Mouse (Mus musculus): ENCODE results near the gene Ism1.

- TF ChIP-seq CTCF (conservative IDR thresholded peaks at IDR 0.05 in 1 of 2, IDR thresholded peaks at IDR 0.05 in 1 of 2; ENCODE audit: low read depth in 2 of 2, low read length in 2 of 2) (no peak), MAX (IDR thresholded peaks at IDR 0.05; ENCODE audit: low read length) (no peak), ZMIZ1 (IDR thresholded peaks at IDR 0.05; ENCODE audit: low read depth, low read length) (no peak), POLR2A (IDR thresholded peaks at IDR 0.05; ENCODE audit: low read depth, low read length) (no peak), UBTF (IDR thresholded peaks at IDR 0.05; ENCODE audit: low read depth, low read length) (no peak), RCOR1 (conservative IDR thresholded peaks at IDR 0.05; ENCODE audit: low read depth, low read length) (no peak), CHD1 (IDR thresholded peaks at IDR 0.05; ENCODE audit: low read depth, low read length) (no peak)
These were observed 110.7 kb downstream of the Ism1 start for GRCm38 (mm10) chr2:139788658-139789057.

All from CH12.LX (cell line).